In genomic region chr7:46606391-46607030, GRCm38 (mm10) we compare ENCODE assay signal across 8 mouse cellular contexts. TPM values are rescaled to one million over a fixed set of nuclear protein-coding genes. Genes with fewer than 3 reads are reported as not detected.
DNase-seq lines count a peak whose midpoint lies in the region; ATAC-seq lines count a peak whose summit lies in the region.

No protein-coding gene starts in this region.

- ATAC-seq in hematopoietic stem cell, adult 5-6 weeks (replicated peaks in 1 of 2; ENCODE audit: insufficient read depth in 1 of 2, low FRiP score in 2 of 2, low TSS enrichment in 1 of 2, low read depth in 1 of 2, poor library complexity in 2 of 2, severe bottlenecking in 2 of 2), result peak; percentile 55 to 60; a peak in 2 of 4 replicates

- peak; percentile 74 for DNase-seq in CD4-positive, CD25-positive, alpha-beta regulatory T cell, adult 2 months (ENCODE audit: low read depth, low spot score)
- DNase-seq in adrenal gland, adult 8-10 months, result peak; percentile 61
- peak; percentile 63 for DNase-seq in embryo, embryonic 9.5 days (ENCODE audit: extremely low spot score)
- DNase-seq in layer of hippocampus, postnatal 10 days (ENCODE audit: low spot score in 2 of 2), result peak; percentile 79 to 84
- peak; percentile 73 to 82 for DNase-seq in lung, postnatal 4 days
- peak; percentile 81 for DNase-seq in retina, embryonic 14.5 days (ENCODE audit: low spot score)
- peak; percentile 92 for DNase-seq in thymus, postnatal 4 days

RNA-seq across cellular contexts. Expression of gene Sergef, which starts 33.1 kb away (rescaled TPM):
- 10 to 100 TPM; 29.2 to 47.3 (median 37.2) TPM for total RNA-seq in adrenal gland, adult 8-10 months (2022)
- 6.6 and 13.7 TPM in 2 replicates for total RNA-seq in hematopoietic stem cell, adult 5-6 weeks (2017)
- 10 to 100 TPM; 50.5 to 55.9 TPM for total RNA-seq in layer of hippocampus, postnatal 10 days (2021)

Comparison
In these comparisons a context has a peak if more than half of its experiments do, and no peak if none do; other contexts are left out.
1. Peak in every context shown above with its lines: DNase-seq and ATAC-seq.